ENCODE assay signal across 8 mouse cellular contexts in the genomic region with DNA sequence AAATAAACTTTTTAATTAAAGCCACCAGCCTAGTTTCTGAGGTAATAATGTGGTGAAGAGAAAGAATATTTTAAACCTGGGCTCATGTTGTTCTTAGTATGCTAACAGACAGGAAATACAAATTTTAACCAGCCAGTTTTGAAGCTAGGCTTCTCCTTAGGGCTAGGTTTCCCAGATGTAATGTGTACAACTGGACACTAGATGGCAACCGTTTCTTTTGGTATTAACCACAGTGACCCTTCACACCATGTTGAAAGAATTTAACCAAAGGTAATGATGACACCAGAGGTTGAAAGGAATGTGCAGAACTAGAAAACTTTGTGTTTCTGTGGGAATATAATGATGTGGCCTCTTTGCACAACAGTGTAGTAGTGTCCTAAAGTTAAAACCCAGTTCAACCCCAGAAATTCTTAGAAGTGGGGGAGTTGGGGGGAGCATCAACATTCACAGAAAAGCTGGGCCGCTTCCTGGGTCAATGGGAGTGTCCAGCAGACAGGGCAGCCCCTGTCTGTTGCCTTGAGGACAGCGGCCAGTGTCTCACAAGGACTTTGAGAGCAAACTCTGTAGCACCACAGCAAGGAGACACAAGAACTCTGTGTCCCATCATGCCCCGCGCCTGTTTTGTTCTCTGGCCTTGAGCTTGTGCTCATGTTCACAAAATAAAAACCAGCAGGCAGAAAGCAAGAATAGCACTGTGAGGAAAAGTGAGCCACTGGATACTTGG. TPM values are rescaled to one million over a fixed set of nuclear protein-coding genes. Genes with fewer than 3 reads are reported as not detected.
DNase-seq lines count a peak whose midpoint lies in the region; ATAC-seq and TF ChIP-seq lines count a peak whose summit lies in the region.

No protein-coding gene starts in this region.

- peak; percentile 81 for TF ChIP-seq CTCF in lung, embryonic 14.5 days (IDR thresholded peaks at IDR 0.05; ENCODE audit: low read depth)

- H3K4me3 ChIP-seq in lung, embryonic 14.5 days (ENCODE audit: low read depth, low read length): no peak overlapping the region

- no peaks in the 10 kb centered on the region for H3K9me3 ChIP-seq in lung, embryonic 14.5 days (ENCODE audit: low read depth, low read length)

- no peak overlapping the region for H3K27ac ChIP-seq in lung, embryonic 14.5 days (ENCODE audit: low read depth)

- no peak overlapping the region for H3K9ac ChIP-seq in lung, embryonic 14.5 days

- peak; percentile 30 for DNase-seq in left cerebral cortex, adult 11 months (ENCODE audit: low spot score)
- DNase-seq in left cerebral cortex, adult 9 months (ENCODE audit: low spot score in 2 of 2): no peak
- peak; percentile 73 for DNase-seq in MN1 (ENCODE audit: low spot score)
- peak; percentile 64 for DNase-seq in induced T-regulatory cell, adult 2 months (ENCODE audit: low read depth)
- peak; percentile 94 for DNase-seq in lung, embryonic 14.5 days
- DNase-seq in splenic B cell, adult 2 months (ENCODE audit: low read depth, low spot score): peak; percentile 68
- no peak for DNase-seq in layer of hippocampus, adult 9-11 months

- no peak overlapping the region for H3K4me2 ChIP-seq in lung, embryonic 14.5 days

- 60% methylated on average over 5 of the region's 5 CpGs for WGBS in lung, embryonic 14.5 days

- H3K4me1 ChIP-seq in lung, embryonic 14.5 days (ENCODE audit: insufficient read depth): no peaks in the 10 kb centered on the region

- H3K36me3 ChIP-seq in lung, embryonic 14.5 days (ENCODE audit: insufficient read depth): peaks cover 9% of the 10 kb centered on the region; the same call in 1 of the 2 replicates
- H3K36me3 ChIP-seq in splenic B cell, adult 2 months (ENCODE audit: control insufficient read depth, insufficient read depth, low read length, poor library complexity, severe bottlenecking): peaks cover 10% of the 10 kb centered on the region

- peak; percentile 80 for ATAC-seq in common myeloid progenitor, adult 5-6 weeks (replicated peaks; ENCODE audit: low read depth, poor library complexity, severe bottlenecking)
- ATAC-seq in lung, embryonic 14.5 days (ENCODE audit: insufficient read depth): peak; percentile 49

- H3K27me3 ChIP-seq in lung, embryonic 14.5 days (ENCODE audit: insufficient read depth, low read length): no peaks in the 10 kb centered on the region
- H3K27me3 ChIP-seq in splenic B cell, adult 2 months (ENCODE audit: control insufficient read depth, insufficient read depth, low read length, poor library complexity, severe bottlenecking): no peaks in the 10 kb centered on the region

RNA-seq across cellular contexts. Expression of a gene that starts 54.6 kb away (rescaled TPM):
- 2.9 and 9.6 TPM in 2 replicates for total RNA-seq in common myeloid progenitor, adult 5-6 weeks (2017)
- 9.4 and 11.1 TPM in 2 replicates for polyA plus RNA-seq in lung, embryonic 14.5 days (2014; fragmentation: Nextera tagmentation; extraction: Ambion mirVana)

Comparison
In these comparisons a context has a peak if more than half of its experiments do, and no peak if none do; other contexts are left out.
1. DNase-seq: peak in left cerebral cortex, adult 11 months (single experiment), MN1 (single experiment), induced T-regulatory cell, adult 2 months (single experiment), lung, embryonic 14.5 days (single experiment) and splenic B cell, adult 2 months (single experiment); none in left cerebral cortex, adult 9 months (0 of 2) and layer of hippocampus, adult 9-11 months (single experiment).